Comparison of ENCODE assay signal across 28 mouse cellular contexts in the genomic region with DNA sequence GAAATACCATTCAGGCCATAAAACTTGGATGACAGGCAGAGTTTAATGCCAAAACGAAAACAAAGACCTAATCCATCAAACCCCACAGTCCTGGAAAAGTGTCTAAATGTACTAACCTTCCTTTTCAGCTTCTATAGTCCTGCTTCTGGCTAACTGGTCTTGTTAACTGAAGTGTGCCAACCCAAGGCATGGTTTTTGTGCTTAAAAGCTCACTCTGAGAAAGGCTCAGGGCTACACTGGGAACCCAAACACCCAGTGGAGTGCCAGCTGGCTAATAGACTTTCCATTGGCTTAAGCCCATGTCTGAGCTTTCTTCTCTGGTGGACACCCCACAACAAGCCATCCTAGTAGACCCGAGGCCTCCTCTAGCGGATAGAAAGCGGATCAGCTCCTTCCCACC.
DNase-seq lines count a peak whose midpoint lies in the region; ATAC-seq and TF ChIP-seq lines count a peak whose summit lies in the region.
"Had no signal": no experiment of that assay in that cellular context is flagged by ENCODE, and none has a peak within 500 bp of the region (broad histone marks: within the 10 kb centered on the region; RNA-seq: fewer than 3 reads in every experiment).

No protein-coding gene starts in this region.

- no peak overlapping the region for H3K4me2 ChIP-seq in forebrain, embryonic 14.5 days (ENCODE audit: low read length)
- no peak overlapping the region for H3K4me2 ChIP-seq in forebrain, embryonic 15.5 days (replicated peaks)
- no peak overlapping the region for H3K4me2 ChIP-seq in hindbrain, postnatal 0 days (ENCODE audit: low read depth, low read length)
- H3K4me2 ChIP-seq in hindbrain, embryonic 14.5 days (replicated peaks), result no peak overlapping the region
- H3K4me2 ChIP-seq in midbrain, postnatal 0 days (ENCODE audit: low read depth, low read length, poor library complexity, severe bottlenecking), result no peak overlapping the region
- no peak overlapping the region for H3K4me2 ChIP-seq in midbrain, embryonic 14.5 days (ENCODE audit: low read length)
- H3K4me2 ChIP-seq in liver, postnatal 0 days (ENCODE audit: low read depth, low read length), result no peak overlapping the region
- H3K4me2 ChIP-seq: heart, embryonic 15.5 days; hindbrain, embryonic 15.5 days; intestine, embryonic 15.5 days; limb, embryonic 12.5 days; liver, embryonic 11.5 days; midbrain, embryonic 13.5 days; neural tube, embryonic 15.5 days had no signal

- no peak overlapping the region for H3K4me3 ChIP-seq in forebrain, embryonic 14.5 days (ENCODE audit: low read depth, low read length)
- H3K4me3 ChIP-seq in forebrain, embryonic 15.5 days, result no peak overlapping the region
- no peak overlapping the region for H3K4me3 ChIP-seq in hindbrain, postnatal 0 days (ENCODE audit: low read length)
- H3K4me3 ChIP-seq in hindbrain, embryonic 14.5 days (replicated peaks; ENCODE audit: low read length), result no peak overlapping the region
- H3K4me3 ChIP-seq in midbrain, postnatal 0 days (ENCODE audit: low read depth, low read length), result no peak overlapping the region
- no peak overlapping the region for H3K4me3 ChIP-seq in midbrain, embryonic 14.5 days (replicated peaks; ENCODE audit: low read depth, low read length)
- H3K4me3 ChIP-seq in liver, postnatal 0 days (ENCODE audit: low read depth, low read length), result no peak overlapping the region
- H3K4me3 ChIP-seq: erythroblast, embryonic 14.5 days; heart, embryonic 10.5 days; heart, embryonic 15.5 days; hindbrain, embryonic 15.5 days; intestine, embryonic 15.5 days; limb, embryonic 12.5 days; midbrain, embryonic 13.5 days; neural tube, embryonic 15.5 days had no signal

- peak; percentile 38 for TF ChIP-seq CTCF in hindbrain, postnatal 0 days (IDR thresholded peaks at IDR 0.05; ENCODE audit: low read depth)
- TF ChIP-seq CTCF in midbrain, postnatal 0 days (IDR thresholded peaks at IDR 0.05), result no peak; the same call in 1 of the 2 replicates
- TF ChIP-seq CTCF in liver, postnatal 0 days (IDR thresholded peaks at IDR 0.05; ENCODE audit: low read depth), result no peak

- H3K9me3 ChIP-seq in forebrain, embryonic 14.5 days (replicated peaks; ENCODE audit: control insufficient read depth, low read length), result no peaks in the 10 kb centered on the region
- no peaks in the 10 kb centered on the region for H3K9me3 ChIP-seq in forebrain, embryonic 15.5 days
- no peaks in the 10 kb centered on the region for H3K9me3 ChIP-seq in hindbrain, postnatal 0 days (ENCODE audit: low read length)
- H3K9me3 ChIP-seq in hindbrain, embryonic 14.5 days (ENCODE audit: control insufficient read depth, low read length), result no peaks in the 10 kb centered on the region
- no peaks in the 10 kb centered on the region for H3K9me3 ChIP-seq in midbrain, postnatal 0 days (ENCODE audit: low read length)
- H3K9me3 ChIP-seq in midbrain, embryonic 14.5 days (ENCODE audit: control insufficient read depth, low read length), result no peaks in the 10 kb centered on the region
- H3K9me3 ChIP-seq in liver, postnatal 0 days (ENCODE audit: low read length), result no peaks in the 10 kb centered on the region
- H3K9me3 ChIP-seq: heart, embryonic 10.5 days; heart, embryonic 15.5 days; hindbrain, embryonic 15.5 days; intestine, embryonic 15.5 days; limb, embryonic 12.5 days; midbrain, embryonic 13.5 days; neural tube, embryonic 15.5 days had no signal

- H3K36me3 ChIP-seq in forebrain, embryonic 14.5 days (ENCODE audit: control insufficient read depth, insufficient read depth, low read length), result no peaks in the 10 kb centered on the region
- H3K36me3 ChIP-seq in forebrain, embryonic 15.5 days, result no peaks in the 10 kb centered on the region
- H3K36me3 ChIP-seq in hindbrain, postnatal 0 days (ENCODE audit: insufficient read depth, low read length), result no peaks in the 10 kb centered on the region
- H3K36me3 ChIP-seq in hindbrain, embryonic 14.5 days (replicated peaks; ENCODE audit: control insufficient read depth, insufficient read depth), result no peaks in the 10 kb centered on the region
- no peaks in the 10 kb centered on the region for H3K36me3 ChIP-seq in midbrain, postnatal 0 days (ENCODE audit: insufficient read depth, low read length)
- H3K36me3 ChIP-seq in midbrain, embryonic 14.5 days (ENCODE audit: control insufficient read depth, insufficient read depth, low read length), result no peaks in the 10 kb centered on the region
- H3K36me3 ChIP-seq in liver, postnatal 0 days (replicated peaks; ENCODE audit: insufficient read depth, low read length), result no peaks in the 10 kb centered on the region
- H3K36me3 ChIP-seq: heart, embryonic 10.5 days; heart, embryonic 15.5 days; hindbrain, embryonic 15.5 days; intestine, embryonic 15.5 days; limb, embryonic 12.5 days; midbrain, embryonic 13.5 days; neural tube, embryonic 15.5 days had no signal

- H3K4me1 ChIP-seq in forebrain, embryonic 14.5 days (ENCODE audit: control insufficient read depth, insufficient read depth, low read length), result peaks cover 20% of the 10 kb centered on the region
- H3K4me1 ChIP-seq in forebrain, embryonic 15.5 days, result peaks cover 23% of the 10 kb centered on the region
- peaks cover 17% of the 10 kb centered on the region for H3K4me1 ChIP-seq in hindbrain, postnatal 0 days (ENCODE audit: insufficient read depth, low read length)
- H3K4me1 ChIP-seq in hindbrain, embryonic 14.5 days (replicated peaks; ENCODE audit: control insufficient read depth, insufficient read depth, low read length), result peaks cover 25% of the 10 kb centered on the region
- H3K4me1 ChIP-seq in midbrain, postnatal 0 days (ENCODE audit: insufficient read depth, low read length), result peaks cover 21% of the 10 kb centered on the region
- peaks cover 22% of the 10 kb centered on the region for H3K4me1 ChIP-seq in midbrain, embryonic 14.5 days (ENCODE audit: control insufficient read depth, insufficient read depth, low read length)
- no peaks in the 10 kb centered on the region for H3K4me1 ChIP-seq in liver, postnatal 0 days (ENCODE audit: insufficient read depth)
- H3K4me1 ChIP-seq: heart, embryonic 15.5 days; intestine, embryonic 15.5 days had no signal

- peak; percentile 64 for DNase-seq in forebrain, embryonic 14.5 days (ENCODE audit: low spot score)
- peak; percentile 75 for DNase-seq in hindbrain, postnatal 0 days (ENCODE audit: low spot score)
- no peak for DNase-seq in hindbrain, embryonic 14.5 days (ENCODE audit: low spot score)
- peak; percentile 84 for DNase-seq in midbrain, postnatal 0 days (ENCODE audit: low spot score)
- DNase-seq in midbrain, embryonic 14.5 days, result no peak
- DNase-seq in liver, postnatal 0 days, result no peak
- DNase-seq: adrenal gland, postnatal 25 days; B cell, adult 2 months; gastrocnemius, postnatal 25 days; heart, adult 11 months; kidney, adult 2 months; kidney, postnatal 36 days; layer of hippocampus, postnatal 36 days; retina, postnatal 1 day; thymus, adult 18-20 months; thymus, postnatal 25 days had no signal

- H3K27me3 ChIP-seq in forebrain, embryonic 14.5 days (replicated peaks; ENCODE audit: control insufficient read depth, insufficient read depth, low read length), result no peaks in the 10 kb centered on the region
- no peaks in the 10 kb centered on the region for H3K27me3 ChIP-seq in forebrain, embryonic 15.5 days
- no peaks in the 10 kb centered on the region for H3K27me3 ChIP-seq in hindbrain, postnatal 0 days (ENCODE audit: insufficient read depth, low read length)
- H3K27me3 ChIP-seq in hindbrain, embryonic 14.5 days (ENCODE audit: control insufficient read depth, insufficient read depth, low read length), result no peaks in the 10 kb centered on the region
- no peaks in the 10 kb centered on the region for H3K27me3 ChIP-seq in midbrain, postnatal 0 days (ENCODE audit: insufficient read depth, low read length)
- H3K27me3 ChIP-seq in midbrain, embryonic 14.5 days (ENCODE audit: control insufficient read depth, insufficient read depth, low read length), result no peaks in the 10 kb centered on the region
- H3K27me3 ChIP-seq in liver, postnatal 0 days (ENCODE audit: insufficient read depth, low read length), result peaks cover 10% of the 10 kb centered on the region; the same call in 1 of the 2 replicates
- H3K27me3 ChIP-seq: hindbrain, embryonic 15.5 days; midbrain, embryonic 13.5 days; neural tube, embryonic 15.5 days had no signal

- no peak overlapping the region; the same call in 1 of the 2 replicates for H3K27ac ChIP-seq in forebrain, embryonic 14.5 days (ENCODE audit: low read depth, low read length)
- no peak overlapping the region for H3K27ac ChIP-seq in forebrain, embryonic 15.5 days (replicated peaks)
- no peak overlapping the region for H3K27ac ChIP-seq in hindbrain, postnatal 0 days
- H3K27ac ChIP-seq in hindbrain, embryonic 14.5 days, result no peak overlapping the region
- H3K27ac ChIP-seq in midbrain, postnatal 0 days (ENCODE audit: low read depth, low read length), result no peak overlapping the region
- H3K27ac ChIP-seq in midbrain, embryonic 14.5 days (replicated peaks; ENCODE audit: low read depth, low read length), result no peak overlapping the region
- no peak overlapping the region for H3K27ac ChIP-seq in liver, postnatal 0 days (ENCODE audit: low read depth)
- H3K27ac ChIP-seq: heart, embryonic 10.5 days; heart, embryonic 15.5 days; hindbrain, embryonic 15.5 days; intestine, embryonic 15.5 days; limb, embryonic 12.5 days; macrophage; midbrain, embryonic 13.5 days; neural tube, embryonic 15.5 days; stomach, postnatal 0 days had no signal

- no peak overlapping the region for H3K9ac ChIP-seq in forebrain, embryonic 14.5 days (ENCODE audit: low read length)
- H3K9ac ChIP-seq in forebrain, embryonic 15.5 days (replicated peaks), result no peak overlapping the region
- no peak overlapping the region for H3K9ac ChIP-seq in hindbrain, postnatal 0 days (replicated peaks; ENCODE audit: low read length)
- no peak overlapping the region for H3K9ac ChIP-seq in hindbrain, embryonic 14.5 days
- no peak overlapping the region for H3K9ac ChIP-seq in midbrain, postnatal 0 days (replicated peaks; ENCODE audit: low read length, poor library complexity, severe bottlenecking)
- no peak overlapping the region for H3K9ac ChIP-seq in midbrain, embryonic 14.5 days (replicated peaks; ENCODE audit: low read length)
- H3K9ac ChIP-seq in liver, postnatal 0 days (replicated peaks), result no peak overlapping the region
- H3K9ac ChIP-seq: heart, embryonic 15.5 days; hindbrain, embryonic 15.5 days; intestine, embryonic 15.5 days; limb, embryonic 12.5 days; midbrain, embryonic 13.5 days; neural tube, embryonic 15.5 days had no signal

- WGBS in forebrain, embryonic 14.5 days, result 76% methylated on average over 4 of the region's 4 CpGs
- 71% methylated on average over 4 of the region's 4 CpGs for WGBS in forebrain, embryonic 15.5 days
- WGBS in hindbrain, postnatal 0 days, result 66% methylated on average over 4 of the region's 4 CpGs
- 83% methylated on average over 4 of the region's 4 CpGs for WGBS in hindbrain, embryonic 14.5 days
- 69% methylated on average over 4 of the region's 4 CpGs for WGBS in midbrain, postnatal 0 days
- WGBS in midbrain, embryonic 14.5 days, result 80% methylated on average over 4 of the region's 4 CpGs
- WGBS in liver, postnatal 0 days (ENCODE audit: insufficient replicate concordance), result 73% methylated on average over 4 of the region's 4 CpGs

- no peak for TF ChIP-seq EP300 in liver, postnatal 0 days (IDR thresholded peaks at IDR 0.05; ENCODE audit: low read depth)

- ATAC-seq in forebrain, embryonic 14.5 days, result no peak
- ATAC-seq in forebrain, embryonic 15.5 days (replicated peaks), result no peak
- peak; percentile 72 for ATAC-seq in hindbrain, postnatal 0 days
- no peak for ATAC-seq in hindbrain, embryonic 14.5 days (ENCODE audit: low FRiP score)
- ATAC-seq in midbrain, postnatal 0 days (ENCODE audit: low FRiP score), result no peak
- no peak for ATAC-seq in midbrain, embryonic 14.5 days (ENCODE audit: low FRiP score, low TSS enrichment)
- no peak for ATAC-seq in liver, postnatal 0 days
- ATAC-seq: intestine, embryonic 15.5 days; midbrain, embryonic 13.5 days had no signal

Comparison
In these comparisons a context has a peak if more than half of its experiments do, and no peak if none do; other contexts are left out.
1. DNase-seq: peak in forebrain, embryonic 14.5 days (single experiment), hindbrain, postnatal 0 days (single experiment) and midbrain, postnatal 0 days (single experiment); none in hindbrain, embryonic 14.5 days (single experiment), midbrain, embryonic 14.5 days (single experiment) and liver, postnatal 0 days (single experiment).